Mouse (Mus musculus) embryonic fibroblast, embryonic 13.5 days (primary cell): ENCODE measurements around the gene Zfp384. TPM values are rescaled to one million over a fixed set of nuclear protein-coding genes. Genes with fewer than 3 reads are reported as not detected.

Experiments used
- H3K27ac ChIP-seq: 2 replicates; pipeline ENCODE4 v1.5.1; 2012; ENCODE audit warnings: low read length, control low read depth, inconsistent platforms; ENCODE audit not compliant: insufficient read depth
- H3K4me1 ChIP-seq: 2 replicates; pipeline ENCODE4 v1.6.1; 2011; ENCODE audit warnings: low read length; ENCODE audit not compliant: control insufficient read depth, insufficient read depth
- H3K4me3 ChIP-seq: 2 replicates; pipeline ENCODE4 v1.5.1; 2011; ENCODE audit warnings: mild to moderate bottlenecking, control low read depth, low read length; ENCODE audit not compliant: insufficient read depth
- CTCF ChIP-seq: IDR thresholded peaks from 2 replicates; pipeline ENCODE4 v1.5.1; 2011; ENCODE audit warnings: mild to moderate bottlenecking, control low read depth, low read length, moderate library complexity, borderline replicate concordance; ENCODE audit not compliant: insufficient read depth
- POLR2A ChIP-seq: IDR thresholded peaks from 2 replicates; pipeline ENCODE4 v1.6.1; 2011; ENCODE audit warnings: low read depth, mild to moderate bottlenecking, control low read depth, low read length, moderate library complexity
- polyA plus RNA-seq: library from polyadenylated mRNA; stranded (reverse); fragments of >200 nt; gene quantifications from 2 replicates; pipeline ENCODE4 v1.2.4, GENCODE M21; 2011; ENCODE audit warnings: low read depth; ENCODE audit not compliant: missing spikeins, insufficient read length

Gene Zfp384
- polyA plus RNA-seq, 1 experiment: 63.5 TPM

GRCm38 (mm10) chr6:124995831-124996403, 13.0 kb upstream of the Zfp384 start:
- Histone ChIP-seq H3K27ac (no peak overlapping the region), H3K4me1 (no peaks in the 10 kb centered on the region), H3K4me3 (no peak overlapping the region)
- TF ChIP-seq CTCF: no peak
- no peak for TF ChIP-seq POLR2A

DNA sequence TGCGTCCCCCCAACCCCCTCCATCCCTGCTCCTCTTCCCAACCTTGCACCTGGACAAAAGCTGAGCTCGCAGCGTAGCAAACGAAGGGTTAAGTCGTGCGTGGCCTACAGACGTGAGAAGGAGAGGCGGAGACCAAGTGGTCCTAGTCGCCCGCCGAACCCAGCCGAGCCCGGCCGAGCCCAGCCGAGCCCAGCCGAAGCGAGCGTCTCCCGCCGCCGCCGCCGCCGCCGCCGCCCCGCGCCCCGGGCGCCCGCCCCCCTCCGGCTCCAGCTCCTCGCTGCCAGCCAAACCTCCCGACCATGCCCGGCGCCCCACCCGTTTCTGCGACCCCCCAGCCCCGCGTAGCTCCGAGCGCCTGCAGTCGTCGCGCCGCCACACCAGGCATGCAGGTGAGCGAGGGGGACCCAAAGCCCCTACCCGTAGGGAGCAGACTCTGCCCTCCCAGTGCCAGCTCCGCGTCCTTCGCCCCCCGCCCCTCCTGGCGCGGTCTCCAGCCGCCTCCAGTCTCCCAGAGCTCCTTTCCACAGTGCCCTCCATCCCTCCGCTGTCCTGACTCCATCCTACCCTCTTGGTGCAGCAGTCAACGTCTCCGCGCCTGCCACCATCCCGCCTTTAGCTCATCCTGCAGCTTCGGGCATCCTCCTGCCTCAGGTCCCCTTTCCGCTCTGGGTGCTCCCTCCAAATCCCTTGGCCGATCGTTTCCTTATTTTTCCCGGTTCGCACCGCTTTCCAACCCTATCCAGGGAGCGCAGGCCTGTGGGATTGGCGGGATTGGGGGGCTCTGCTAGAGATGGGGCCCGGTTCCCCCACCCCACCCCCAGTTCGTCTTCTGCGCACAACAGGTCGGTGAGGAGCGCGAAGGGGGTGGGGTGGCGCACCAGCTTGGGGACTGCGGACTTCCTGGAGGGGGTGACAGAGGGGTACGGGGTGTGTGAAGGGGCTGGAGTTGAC, 12.1 kb upstream of the Zfp384 start, which contains the start of gene Pianp:
Pianp (plus strand) TSS at position 144 of the 951 bp plus-strand sequence.
- no peak within 1 kb of the TSS for H3K27ac ChIP-seq
- no peak for TF ChIP-seq POLR2A
- no peak for TF ChIP-seq CTCF
- no peaks in the 10 kb centered on the region for H3K4me1 ChIP-seq
- H3K4me3 ChIP-seq: peak within 1 kb of the TSS; percentile 22

DNA sequence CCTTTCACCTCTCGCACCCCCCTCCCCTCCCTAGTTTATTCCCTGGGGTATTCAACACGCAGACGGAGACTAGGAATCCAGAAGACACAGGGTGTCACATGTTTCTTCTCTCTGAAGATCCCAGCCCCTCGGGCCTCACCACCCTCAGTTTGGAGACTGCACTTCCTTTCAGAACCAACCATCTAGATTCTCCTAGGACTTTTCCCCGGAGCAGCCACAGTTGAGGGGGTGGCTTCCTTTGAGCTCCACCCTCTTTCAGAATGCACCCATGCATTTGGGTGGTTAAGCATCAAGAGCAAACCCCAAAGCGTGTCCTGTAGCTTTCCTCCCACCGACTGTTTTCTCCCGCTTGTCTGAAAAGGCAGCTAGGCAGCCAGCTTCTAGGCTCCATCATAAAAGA, 10.9 kb upstream of the Zfp384 start:
- H3K4me1 ChIP-seq: no peaks in the 10 kb centered on the region
- TF ChIP-seq CTCF (no peak), POLR2A (no peak)
- no peak overlapping the region for H3K27ac ChIP-seq
- H3K4me3 ChIP-seq: no peak overlapping the region

GRCm38 (mm10) chr6:124999091-124999490, 9.9 kb upstream of the Zfp384 start:
- H3K27ac ChIP-seq: no peak overlapping the region
- no peak overlapping the region for H3K4me3 ChIP-seq
- H3K4me1 ChIP-seq: no peaks in the 10 kb centered on the region
- TF ChIP-seq POLR2A (no peak), CTCF (no peak)

DNA sequence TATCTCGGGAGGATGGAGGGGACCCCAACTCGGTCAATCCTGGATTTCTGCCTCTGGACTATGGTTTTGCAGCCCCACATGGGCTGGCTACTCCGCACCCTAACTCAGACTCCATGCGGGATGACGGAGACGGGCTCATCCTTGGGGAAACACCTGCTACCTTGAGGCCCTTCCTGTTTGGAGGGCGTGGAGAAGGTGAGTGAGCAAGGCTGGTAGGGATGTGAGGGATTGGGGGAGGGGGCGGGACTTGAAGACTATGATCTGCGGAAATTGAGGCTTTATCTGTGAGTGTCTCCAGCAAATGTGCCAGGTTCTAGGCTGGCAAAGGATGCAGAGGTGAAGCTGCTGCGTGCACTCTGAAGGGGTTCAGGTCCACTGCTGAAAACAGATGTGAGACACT, 9.4 kb upstream of the Zfp384 start:
- Histone ChIP-seq H3K4me3 (no peak overlapping the region), H3K4me1 (no peaks in the 10 kb centered on the region), H3K27ac (no peak overlapping the region)
- TF ChIP-seq CTCF: no peak
- TF ChIP-seq POLR2A: no peak

- no peak for TF ChIP-seq CTCF
- TF ChIP-seq POLR2A: no peak
- H3K4me3 ChIP-seq: no peak overlapping the region
- H3K27ac ChIP-seq: no peak overlapping the region
- no peaks in the 10 kb centered on the region for H3K4me1 ChIP-seq
Measured at GRCm38 (mm10) chr6:125003706-125004105, 5.2 kb upstream of the Zfp384 start.

- TF ChIP-seq POLR2A: no peak
- no peak for TF ChIP-seq CTCF
- no peaks in the 10 kb centered on the region for H3K4me1 ChIP-seq
- H3K27ac ChIP-seq: no peak overlapping the region
- H3K4me3 ChIP-seq: no peak overlapping the region
Measured at GRCm38 (mm10) chr6:125005086-125005485, 3.9 kb upstream of the Zfp384 start.

DNA sequence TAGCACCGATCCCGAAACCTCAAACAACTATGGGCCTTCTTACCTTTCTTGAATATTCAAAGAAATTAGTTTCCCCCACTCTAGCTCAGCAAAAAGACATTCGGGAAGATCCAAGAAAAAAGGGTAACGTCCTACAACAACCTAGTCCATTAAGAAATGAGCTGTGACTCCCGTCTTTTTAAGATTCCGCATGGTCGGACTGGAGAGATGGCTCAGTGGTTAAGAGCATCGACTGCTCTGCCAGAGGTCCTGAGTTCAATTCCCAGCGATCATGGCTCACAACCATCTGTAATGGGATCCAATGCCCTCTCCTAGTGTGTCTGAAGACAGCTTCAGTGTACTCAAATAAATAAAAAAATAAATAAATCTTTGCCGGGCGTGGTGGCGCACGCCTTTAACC, 885 bp upstream of the Zfp384 start:
- Histone ChIP-seq H3K4me3 (peak overlapping the region; percentile 79), H3K27ac (peak overlapping the region; percentile 90; the same call in 1 of the 2 replicates), H3K4me1 (no peaks in the 10 kb centered on the region; the same call in 1 of the 2 replicates)
- TF ChIP-seq CTCF (no peak), POLR2A (no peak)

GRCm38 (mm10) chr6:125008586-125009128, 288 bp upstream of the Zfp384 start:
- Histone ChIP-seq H3K4me1 (no peaks in the 10 kb centered on the region; the same call in 1 of the 2 replicates), H3K27ac (peak overlapping the region; percentile 90), H3K4me3 (peak overlapping the region; percentile 79)
- TF ChIP-seq CTCF: no peak
- peak; percentile 89 for TF ChIP-seq POLR2A
